Mouse (Mus musculus) heart, embryonic 15.5 days (tissue): ENCODE results near the gene Mettl23. TPM values are rescaled to one million over a fixed set of nuclear protein-coding genes. Genes with fewer than 3 reads are reported as not detected.
"Not testable (repeated sequence)": the region's sequence is repeated elsewhere in the genome, so short reads cannot be mapped to it uniquely, and the experiment has no call there.

Experiments used
- ATAC-seq: fragments of 200-750 bp; cut with Nextera tagmentation; replicated peaks from 2 replicates; pipeline ENCODE4 v1.8.0; 2017; ENCODE audit warnings: low read depth, moderate TSS enrichment; ENCODE audit not compliant: insufficient number of reproducible peaks, insufficient read depth, low FRiP score
- H3K27ac ChIP-seq: fragments of 300-500 bp; sonication (generic); 2 replicates; pipeline ENCODE4 v1.5.1; 2015; ENCODE audit warnings: mild to moderate bottlenecking, inconsistent platforms
- H3K27me3 ChIP-seq: fragments of 300-500 bp; sonication (generic); 2 replicates; pipeline ENCODE4 v1.6.1; 2015; ENCODE audit warnings: inconsistent platforms
- H3K36me3 ChIP-seq: fragments of 300-500 bp; sonication (generic); 2 replicates; pipeline ENCODE4 v1.6.1; 2015; ENCODE audit warnings: mild to moderate bottlenecking, inconsistent platforms
- H3K4me1 ChIP-seq: fragments of 300-500 bp; sonication (generic); replicated peaks from 2 replicates; pipeline ENCODE4 v1.6.1; 2015; ENCODE audit warnings: inconsistent platforms
- H3K4me2 ChIP-seq: fragments of 300-500 bp; sonication (generic); 2 replicates; pipeline ENCODE4 v1.6.1; 2015; ENCODE audit warnings: inconsistent platforms, mild to moderate bottlenecking, moderate library complexity
- H3K4me3 ChIP-seq: fragments of 300-500 bp; sonication (generic); 2 replicates; pipeline ENCODE4 v1.5.1; 2015; ENCODE audit warnings: mild to moderate bottlenecking, inconsistent platforms
- H3K9ac ChIP-seq: fragments of 300-500 bp; sonication (generic); 2 replicates; pipeline ENCODE4 v1.6.1; 2015; ENCODE audit warnings: mild to moderate bottlenecking, inconsistent platforms
- H3K9me3 ChIP-seq: fragments of 300-500 bp; sonication (generic); replicated peaks from 2 replicates; pipeline ENCODE4 v1.6.1; 2016; ENCODE audit warnings: inconsistent platforms
- WGBS: fragments of 180-500 bp; shearing (Covaris S2); methylation state at CpG from one replicate; pipeline ENCODE4 v1.1.7; 2015; ENCODE audit warnings: mixed read lengths; 5-methylcytosine and 5-hydroxymethylcytosine counted together
- polyA plus RNA-seq: library from polyadenylated mRNA; unstranded; fragments of >200 nt; fragmentation: Nextera tagmentation; extraction: Ambion mirVana; gene quantifications from 2 replicates; pipeline ENCODE4 v1.2.1, GENCODE M21; 2015

Mettl23 gene
- polyA plus RNA-seq, 1 experiment from 2014 or later, result 63.4 TPM

- WGBS, result 89% methylated on average over 4 of the region's 4 CpGs
- ATAC-seq, result no peak
- H3K4me1 ChIP-seq, result peaks cover 21% of the 10 kb centered on the region
- no peaks in the 10 kb centered on the region for H3K27me3 ChIP-seq
- H3K9me3 ChIP-seq, result no peaks in the 10 kb centered on the region
- H3K4me3 ChIP-seq, result no peak overlapping the region
- no peak overlapping the region for H3K27ac ChIP-seq
- peaks cover 62% of the 10 kb centered on the region for H3K36me3 ChIP-seq
- H3K4me2 ChIP-seq, result no peak overlapping the region
- no peak overlapping the region for H3K9ac ChIP-seq
Observed at GRCm38 (mm10) chr11:116836283-116836682, 6.8 kb upstream of the Mettl23 start.

DNA sequence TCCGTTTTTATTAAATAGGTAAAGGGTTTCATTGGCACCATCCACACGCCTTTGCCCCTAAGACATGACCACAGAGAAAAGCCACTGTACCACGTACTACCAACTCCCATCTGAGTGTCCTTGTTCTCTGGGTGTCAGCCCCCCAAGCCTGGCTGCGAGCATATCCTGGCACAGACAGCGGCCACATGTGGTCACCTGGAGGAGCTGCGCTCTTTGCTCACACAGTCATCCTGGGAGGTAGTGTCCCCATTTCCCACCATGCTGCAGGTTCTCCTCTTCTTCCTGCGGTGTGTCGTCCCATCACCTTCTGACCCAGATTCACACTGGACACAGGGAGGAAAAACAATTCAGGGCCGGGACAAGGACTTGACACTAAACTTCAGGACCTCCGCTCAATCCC is 5.6 kb upstream of the Mettl23 start:
- Histone ChIP-seq H3K4me1 (peaks cover 26% of the 10 kb centered on the region), H3K4me2 (no peak overlapping the region)

GRCm38 (mm10) chr11:116838936-116839335 is 4.1 kb upstream of the Mettl23 start:
- H3K9ac ChIP-seq, result no peak overlapping the region
- no peak overlapping the region for H3K4me3 ChIP-seq
- no peaks in the 10 kb centered on the region for H3K9me3 ChIP-seq
- H3K4me2 ChIP-seq, result no peak overlapping the region
- H3K27ac ChIP-seq, result no peak overlapping the region
- no peak for ATAC-seq
- WGBS, result 84% methylated on average over 14 of the region's 14 CpGs
- peaks cover 26% of the 10 kb centered on the region for H3K4me1 ChIP-seq
- no peaks in the 10 kb centered on the region for H3K27me3 ChIP-seq
- H3K36me3 ChIP-seq, result peaks cover 62% of the 10 kb centered on the region

More for the DNA sequence above, 5.6 kb upstream of the Mettl23 start:
- Histone ChIP-seq H3K9ac (no peak overlapping the region), H3K27ac (no peak overlapping the region), H3K27me3 (no peaks in the 10 kb centered on the region), H3K9me3 (no peaks in the 10 kb centered on the region), H3K4me3 (no peak overlapping the region), H3K36me3 (peaks cover 62% of the 10 kb centered on the region)
- 95% methylated on average over 10 of the region's 10 CpGs for WGBS
- ATAC-seq, result no peak

GRCm38 (mm10) chr11:116839601-116840000 is 3.5 kb upstream of the Mettl23 start:
- Histone ChIP-seq H3K9ac (no peak overlapping the region), H3K4me1 (peaks cover 32% of the 10 kb centered on the region), H3K27me3 (no peaks in the 10 kb centered on the region), H3K27ac (no peak overlapping the region), H3K36me3 (peaks cover 55% of the 10 kb centered on the region), H3K4me2 (peak overlapping the region; percentile 4; the same call in 1 of the 2 replicates), H3K9me3 (no peaks in the 10 kb centered on the region), H3K4me3 (no peak overlapping the region)
- ATAC-seq, result no peak
- 75% methylated on average over 7 of the region's 7 CpGs for WGBS

DNA sequence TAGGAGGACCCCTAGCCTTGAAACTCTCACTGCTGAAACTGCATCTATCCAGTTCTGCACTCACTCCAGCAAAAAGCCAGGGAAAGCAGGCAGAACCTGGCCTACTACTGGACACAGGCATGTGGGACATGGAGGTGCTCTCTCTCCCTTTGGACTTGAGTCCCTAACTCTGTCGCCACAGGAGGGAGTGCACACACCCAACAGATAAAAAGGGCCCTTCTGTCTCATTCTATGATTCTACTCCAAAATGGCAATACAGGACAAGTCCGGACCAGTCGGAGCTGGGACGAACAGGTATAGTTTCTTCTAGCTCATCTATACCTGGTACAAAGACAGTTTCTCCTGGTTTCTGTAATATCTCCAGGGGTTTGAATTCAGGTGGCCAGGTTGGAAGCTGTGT is 2.3 kb upstream of the Mettl23 start:
- peak overlapping the region; percentile 88 for H3K4me3 ChIP-seq

GRCm38 (mm10) chr11:116842531-116843260 is 382 bp upstream of the Mettl23 start:
- Histone ChIP-seq H3K36me3 (peaks cover 25% of the 10 kb centered on the region), H3K4me2 (peak overlapping the region; percentile 62), H3K9ac (peak overlapping the region; percentile 92), H3K4me3 (peak overlapping the region; percentile 88), H3K9me3 (no peaks in the 10 kb centered on the region), H3K27ac (peak overlapping the region; percentile 99), H3K27me3 (no peaks in the 10 kb centered on the region), H3K4me1 (peaks cover 31% of the 10 kb centered on the region)
- under 1% methylated on average over 73 of the region's 73 CpGs for WGBS
- ATAC-seq, result peak; percentile 66

More for the DNA sequence above, 2.3 kb upstream of the Mettl23 start:
- Histone ChIP-seq H3K27me3 (no peaks in the 10 kb centered on the region), H3K27ac (no peak overlapping the region), H3K9ac (0 out of 2 replicates have a peak overlapping the region, but pooled peaks have one; percentile 16), H3K36me3 (peaks cover 43% of the 10 kb centered on the region), H3K9me3 (no peaks in the 10 kb centered on the region), H3K4me1 (peaks cover 31% of the 10 kb centered on the region), H3K4me2 (peak overlapping the region; percentile 62)
- WGBS, result 73% methylated on average over 4 of the region's 4 CpGs
- no peak for ATAC-seq

DNA sequence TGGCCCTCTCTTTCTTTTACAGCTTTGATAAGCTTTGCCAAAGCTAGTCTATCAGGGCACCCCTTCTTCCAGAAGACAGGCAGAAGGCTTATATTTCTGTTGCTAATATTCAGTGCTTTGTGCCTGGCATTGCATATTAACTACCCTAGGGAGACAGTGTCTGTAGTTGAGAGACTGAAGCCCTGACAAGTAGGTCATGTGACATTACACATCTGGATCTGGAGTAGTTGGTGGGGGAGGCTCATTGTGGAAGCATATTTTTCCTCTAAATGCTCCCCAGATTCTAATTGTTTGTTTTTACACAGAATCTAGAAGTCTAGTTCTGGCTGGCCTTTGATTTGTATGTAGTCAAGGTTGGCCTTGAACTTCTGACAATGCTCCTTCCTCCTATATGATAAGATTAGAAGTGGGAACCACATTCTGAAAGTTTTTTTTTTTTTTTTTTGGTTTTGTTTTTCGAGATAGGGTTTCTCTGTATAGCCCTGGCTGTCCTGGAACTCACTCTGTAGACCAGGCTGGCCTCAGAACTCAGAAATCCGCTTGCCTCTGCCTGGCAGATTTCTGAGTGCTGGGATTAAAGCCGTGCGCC is 3.6 kb downstream of the Mettl23 start:
- no peak overlapping the region for H3K4me3 ChIP-seq
- WGBS, result 77% methylated on average over 4 of the region's 4 CpGs
- no peaks in the 10 kb centered on the region for H3K27me3 ChIP-seq
- peaks cover 18% of the 10 kb centered on the region for H3K4me1 ChIP-seq
- H3K27ac ChIP-seq, result no peak overlapping the region
- H3K9me3 ChIP-seq, result no peaks in the 10 kb centered on the region
- no peak overlapping the region for H3K4me2 ChIP-seq
- no peak for ATAC-seq
- H3K36me3 ChIP-seq, result peaks cover 20% of the 10 kb centered on the region; the same call in 1 of the 2 replicates
- no peak overlapping the region for H3K9ac ChIP-seq

- Histone ChIP-seq H3K36me3 (peaks cover 20% of the 10 kb centered on the region; the same call in 1 of the 2 replicates), H3K9ac (no peak overlapping the region), H3K27ac (no peak overlapping the region), H3K27me3 (no peaks in the 10 kb centered on the region), H3K9me3 (no peaks in the 10 kb centered on the region), H3K4me2 (no peak overlapping the region), H3K4me3 (no peak overlapping the region), H3K4me1 (peaks cover 17% of the 10 kb centered on the region)
- 90% methylated on average over 3 of the region's 3 CpGs for WGBS
- no peak for ATAC-seq
Observed at GRCm38 (mm10) chr11:116847187-116848085, 4.4 kb downstream of the Mettl23 start.

DNA sequence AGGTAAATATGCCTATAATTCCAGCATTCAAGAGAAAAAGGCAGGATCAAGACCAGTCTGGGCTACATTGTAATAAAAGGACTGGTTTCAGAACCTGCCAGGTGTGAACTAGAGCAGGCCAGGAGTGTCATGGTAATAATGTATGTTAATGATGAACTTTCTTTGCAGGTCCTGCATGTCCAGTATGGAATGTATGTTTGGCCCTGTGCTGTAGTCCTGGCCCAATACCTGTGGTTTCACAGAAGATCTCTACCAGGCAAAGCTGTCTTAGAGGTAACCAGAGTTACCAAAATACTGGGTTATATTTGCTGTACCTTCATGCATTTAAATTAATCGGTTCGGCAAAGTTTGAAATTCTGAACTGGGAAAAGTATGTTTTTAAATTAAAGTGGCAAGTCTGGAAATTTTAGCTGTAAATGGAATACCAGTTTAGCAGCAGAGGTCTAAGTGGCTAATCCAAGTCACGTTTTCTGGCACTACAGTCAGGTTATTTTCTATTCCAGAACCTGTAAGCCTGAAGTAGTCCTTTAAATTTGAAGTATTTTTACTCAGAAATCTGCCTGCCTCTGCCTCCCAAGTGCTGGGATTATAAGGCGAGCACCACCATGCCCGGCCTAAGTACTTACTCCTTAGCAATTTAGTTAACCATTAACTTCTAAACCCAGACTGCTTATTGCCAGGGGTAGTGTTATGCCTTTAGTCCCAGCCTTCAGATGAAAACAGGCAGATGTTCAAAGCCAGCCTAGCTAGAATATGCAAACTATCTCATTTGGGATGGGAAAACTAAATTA is 5.2 kb downstream of the Mettl23 start:
- Histone ChIP-seq H3K9ac (no peak overlapping the region), H3K27ac (no peak overlapping the region), H3K4me1 (peaks cover 17% of the 10 kb centered on the region), H3K27me3 (no peaks in the 10 kb centered on the region), H3K4me2 (no peak overlapping the region), H3K36me3 (peaks cover 20% of the 10 kb centered on the region; the same call in 1 of the 2 replicates), H3K9me3 (no peaks in the 10 kb centered on the region), H3K4me3 (no peak overlapping the region)
- WGBS, result 79% methylated on average over 5 of the region's 5 CpGs
- ATAC-seq, result no peak

DNA sequence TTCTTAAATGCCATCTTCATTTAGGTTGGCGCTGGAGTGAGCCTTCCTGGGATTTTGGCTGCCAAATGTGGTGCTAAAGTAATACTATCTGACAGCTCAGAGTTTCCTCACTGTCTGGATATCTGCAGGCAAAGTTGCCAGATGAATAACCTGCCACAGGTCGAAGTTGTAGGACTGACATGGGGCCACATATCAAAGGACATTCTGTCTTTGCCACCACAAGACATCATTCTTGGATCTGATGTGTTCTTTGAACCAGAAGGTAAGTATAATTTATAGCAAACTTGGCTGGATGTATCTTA is 5.8 kb downstream of the Mettl23 start:
- not testable (repeated sequence) for H3K27me3 ChIP-seq, ATAC-seq, H3K9me3 ChIP-seq, H3K9ac ChIP-seq, H3K4me2 ChIP-seq, H3K27ac ChIP-seq, H3K4me3 ChIP-seq
- peaks cover 20% of the 10 kb centered on the region; the same call in 1 of the 2 replicates for H3K36me3 ChIP-seq
- WGBS, result 73% methylated on average over 2 of the region's 2 CpGs
- H3K4me1 ChIP-seq, result peaks cover 17% of the 10 kb centered on the region

GRCm38 (mm10) chr11:116849587-116849986 is 6.5 kb downstream of the Mettl23 start:
- Histone ChIP-seq H3K4me1 (peaks cover 16% of the 10 kb centered on the region), H3K4me2 (no peak overlapping the region), H3K27me3 (no peaks in the 10 kb centered on the region), H3K9me3 (no peaks in the 10 kb centered on the region), H3K27ac (no peak overlapping the region), H3K9ac (no peak overlapping the region), H3K4me3 (no peak overlapping the region), H3K36me3 (peaks cover 20% of the 10 kb centered on the region; the same call in 1 of the 2 replicates)
- ATAC-seq, result no peak
